Mouse (Mus musculus): Measurements from ENCODE around the gene Npepl1. TPM values are rescaled to one million over a fixed set of nuclear protein-coding genes. Genes with fewer than 3 reads are reported as not detected.

Npepl1 gene
- polyA plus RNA-seq, 1 experiment = 92.6 TPM

- TF ChIP-seq POLR2A (IDR thresholded peaks at IDR 0.05; ENCODE audit: low read depth, low read length) (no peak), CTCF (IDR thresholded peaks at IDR 0.05; ENCODE audit: extremely low read depth, insufficient read depth, insufficient read length, insufficient replicate concordance) (no peak)
- no peak for DNase-seq (ENCODE audit: low read depth in 1 of 2, low spot score in 2 of 2)
- Histone ChIP-seq H3K27ac (ENCODE audit: insufficient read depth, low read length) (no peak overlapping the region), H3K27me3 (ENCODE audit: control insufficient read depth, insufficient read depth, low read length) (no peaks in the 10 kb centered on the region), H3K4me1 (ENCODE audit: control insufficient read depth, insufficient read depth, insufficient read length) (peaks cover 9% of the 10 kb centered on the region; the same call in 1 of the 2 replicates), H3K4me3 (ENCODE audit: extremely low read depth, insufficient read depth, insufficient read length) (no peak overlapping the region), H3K36me3 (ENCODE audit: control insufficient read depth, insufficient read depth, low read length) (no peaks in the 10 kb centered on the region)
- WGBS = 85% methylated on average over 5 of the region's 5 CpGs
These were observed 38.7 kb upstream of the Npepl1 start for GRCm38 (mm10) chr2:174071406-174071805.

- no peak for DNase-seq (ENCODE audit: low read depth in 1 of 2, low spot score in 2 of 2)
- TF ChIP-seq CTCF (IDR thresholded peaks at IDR 0.05; ENCODE audit: extremely low read depth, insufficient read depth, insufficient read length, insufficient replicate concordance) (no peak), POLR2A (IDR thresholded peaks at IDR 0.05; ENCODE audit: low read depth, low read length) (no peak)
- WGBS = 85% methylated on average over 5 of the region's 5 CpGs
These were observed 36.9 kb upstream of the Npepl1 start for GRCm38 (mm10) chr2:174073156-174073790.

GRCm38 (mm10) chr2:174074621-174075020 lies 35.5 kb upstream of the Npepl1 start:
- Histone ChIP-seq H3K36me3 (ENCODE audit: control insufficient read depth, insufficient read depth, low read length) (no peaks in the 10 kb centered on the region), H3K4me1 (ENCODE audit: control insufficient read depth, insufficient read depth, insufficient read length) (peaks cover 9% of the 10 kb centered on the region; the same call in 1 of the 2 replicates), H3K27ac (ENCODE audit: insufficient read depth, low read length) (no peak overlapping the region), H3K27me3 (ENCODE audit: control insufficient read depth, insufficient read depth, low read length) (no peaks in the 10 kb centered on the region), H3K4me3 (ENCODE audit: extremely low read depth, insufficient read depth, insufficient read length) (no peak overlapping the region; the same call in 1 of the 2 replicates)
- DNase-seq (ENCODE audit: low read depth in 1 of 2, low spot score in 2 of 2) = no peak
- TF ChIP-seq POLR2A (IDR thresholded peaks at IDR 0.05; ENCODE audit: low read depth, low read length) (no peak), CTCF (IDR thresholded peaks at IDR 0.05; ENCODE audit: extremely low read depth, insufficient read depth, insufficient read length, insufficient replicate concordance) (no peak)
- 14% methylated on average over 8 of the region's 13 CpGs for WGBS

More at GRCm38 (mm10) chr2:174073156-174073790, 36.9 kb upstream of the Npepl1 start:
- no peaks in the 10 kb centered on the region for H3K36me3 ChIP-seq (ENCODE audit: control insufficient read depth, insufficient read depth, low read length)
- H3K4me1 ChIP-seq (ENCODE audit: control insufficient read depth, insufficient read depth, insufficient read length) = peaks cover 9% of the 10 kb centered on the region; the same call in 1 of the 2 replicates
- H3K4me3 ChIP-seq (ENCODE audit: extremely low read depth, insufficient read depth, insufficient read length) = no peak overlapping the region
- no peaks in the 10 kb centered on the region for H3K27me3 ChIP-seq (ENCODE audit: control insufficient read depth, insufficient read depth, low read length)
- no peak overlapping the region for H3K27ac ChIP-seq (ENCODE audit: insufficient read depth, low read length)

- TF ChIP-seq CTCF (IDR thresholded peaks at IDR 0.05; ENCODE audit: extremely low read depth, insufficient read depth, insufficient read length, insufficient replicate concordance) (no peak), POLR2A (IDR thresholded peaks at IDR 0.05; ENCODE audit: low read depth, low read length) (no peak)
- peaks cover 6% of the 10 kb centered on the region; the same call in 1 of the 2 replicates for H3K4me1 ChIP-seq (ENCODE audit: control insufficient read depth, insufficient read depth, insufficient read length)
- no peak overlapping the region; the same call in 1 of the 2 replicates for H3K4me3 ChIP-seq (ENCODE audit: extremely low read depth, insufficient read depth, insufficient read length)
- WGBS = 22% methylated on average over 22 of the region's 22 CpGs
- no peak overlapping the region for H3K27ac ChIP-seq (ENCODE audit: insufficient read depth, low read length)
- no peaks in the 10 kb centered on the region for H3K36me3 ChIP-seq (ENCODE audit: control insufficient read depth, insufficient read depth, low read length)
- H3K27me3 ChIP-seq (ENCODE audit: control insufficient read depth, insufficient read depth, low read length) = no peaks in the 10 kb centered on the region
- no peak for DNase-seq (ENCODE audit: low read depth in 1 of 2, low spot score in 2 of 2)
These were observed 35.0 kb upstream of the Npepl1 start for GRCm38 (mm10) chr2:174075072-174075570.

GRCm38 (mm10) chr2:174075673-174076432 lies 34.3 kb upstream of the Npepl1 start, which contains the start of gene Stx16:
Gene Stx16, plus strand, starts transcription at chr2:174076308.
- TF ChIP-seq POLR2A (IDR thresholded peaks at IDR 0.05; ENCODE audit: low read depth, low read length) (peak; percentile 49; the same call in 1 of the 2 replicates), CTCF (IDR thresholded peaks at IDR 0.05; ENCODE audit: extremely low read depth, insufficient read depth, insufficient read length, insufficient replicate concordance) (0 out of 2 replicates have a peak, but pooled peaks have one; percentile 10)
- 3% methylated on average over 32 of the region's 32 CpGs for WGBS
- peaks cover 6% of the 10 kb centered on the region; the same call in 1 of the 2 replicates for H3K4me1 ChIP-seq (ENCODE audit: control insufficient read depth, insufficient read depth, insufficient read length)
- peak within 1 kb of the TSS; percentile 75 for H3K27ac ChIP-seq (ENCODE audit: insufficient read depth, low read length)
- no peaks in the 10 kb centered on the region for H3K27me3 ChIP-seq (ENCODE audit: control insufficient read depth, insufficient read depth, low read length)
- DNase-seq (ENCODE audit: low read depth in 1 of 2, low spot score in 2 of 2) = peak; percentile 50 to 75
- peaks cover 3% of the 10 kb centered on the region; the same call in 1 of the 2 replicates for H3K36me3 ChIP-seq (ENCODE audit: control insufficient read depth, insufficient read depth, low read length)
- H3K4me3 ChIP-seq (ENCODE audit: extremely low read depth, insufficient read depth, insufficient read length) = peak within 1 kb of the TSS; percentile 82

GRCm38 (mm10) chr2:174076433-174076824 lies 33.7 kb upstream of the Npepl1 start:
- WGBS = 1% methylated on average over 22 of the region's 22 CpGs
- Histone ChIP-seq H3K27ac (ENCODE audit: insufficient read depth, low read length) (peak overlapping the region; percentile 68), H3K27me3 (ENCODE audit: control insufficient read depth, insufficient read depth, low read length) (no peaks in the 10 kb centered on the region), H3K4me3 (ENCODE audit: extremely low read depth, insufficient read depth, insufficient read length) (peak overlapping the region; percentile 82), H3K4me1 (ENCODE audit: control insufficient read depth, insufficient read depth, insufficient read length) (peaks cover 6% of the 10 kb centered on the region; the same call in 1 of the 2 replicates), H3K36me3 (ENCODE audit: control insufficient read depth, insufficient read depth, low read length) (peaks cover 3% of the 10 kb centered on the region; the same call in 1 of the 2 replicates)
- no peak for DNase-seq (ENCODE audit: low read depth in 1 of 2, low spot score in 2 of 2)
- TF ChIP-seq CTCF (IDR thresholded peaks at IDR 0.05; ENCODE audit: extremely low read depth, insufficient read depth, insufficient read length, insufficient replicate concordance) (no peak), POLR2A (IDR thresholded peaks at IDR 0.05; ENCODE audit: low read depth, low read length) (no peak)

All from spleen, adult 2 months (tissue).